Mouse (Mus musculus) layer of hippocampus, postnatal 36 days (tissue): ENCODE data around the gene Rab44. TPM values are rescaled to one million over a fixed set of nuclear protein-coding genes. Genes with fewer than 3 reads are reported as not detected.
"Not testable (repeated sequence)": the region's sequence is repeated elsewhere in the genome, so short reads cannot be mapped to it uniquely, and the experiment has no call there.

ENCODE experiments used
- DNase-seq, 2 experiments: peaks; one replicate each; pipeline ENCODE4 v3.0.0; 2022
- total RNA-seq, 2 experiments: library from RNA; stranded (reverse); gene quantifications; 2 replicates each; pipeline ENCODE4 v1.2.3; 2021

Rab44 gene
- not detected for total RNA-seq

- DNase-seq = no peak
These were observed at the start of gene Rab44 for GRCm38 (mm10) chr17:29113591-29114352. TSS of gene Rab44 (plus strand) at chr17:29114145.

DNA sequence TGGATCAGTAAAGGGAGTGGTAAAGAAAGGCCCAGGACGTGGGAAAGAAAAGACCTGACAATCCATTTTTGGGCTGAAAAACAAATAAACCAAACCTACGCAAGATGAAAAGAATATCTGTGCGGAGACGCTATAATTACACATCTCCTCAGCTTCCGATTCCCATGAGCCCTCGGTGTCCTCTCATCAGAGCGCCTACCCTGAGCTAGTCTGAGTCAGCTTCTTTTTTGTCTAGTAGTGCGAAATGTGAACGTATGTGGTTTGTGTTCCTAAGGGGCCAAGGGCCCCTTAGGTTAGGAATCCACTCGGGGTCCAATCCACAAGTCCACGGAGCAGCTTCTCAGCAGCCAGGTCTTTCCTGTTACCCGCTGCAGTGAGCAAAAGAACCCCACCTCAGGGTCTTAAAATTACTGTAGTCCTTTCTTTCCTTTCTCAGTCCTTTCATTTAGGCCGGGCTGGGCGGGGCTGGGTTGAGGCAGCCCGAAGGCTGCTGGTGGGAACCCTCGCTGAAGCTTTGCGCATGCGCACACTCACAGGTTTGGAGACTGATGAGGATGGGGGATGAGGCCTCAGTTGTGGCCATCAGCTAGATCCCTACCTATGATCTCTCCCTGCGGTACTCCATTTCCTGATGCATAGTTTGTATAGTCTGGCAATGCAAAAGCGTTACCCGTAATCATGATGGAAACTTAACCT is 48.6 kb upstream of the Rab44 start:
- DNase-seq = no peak

DNA sequence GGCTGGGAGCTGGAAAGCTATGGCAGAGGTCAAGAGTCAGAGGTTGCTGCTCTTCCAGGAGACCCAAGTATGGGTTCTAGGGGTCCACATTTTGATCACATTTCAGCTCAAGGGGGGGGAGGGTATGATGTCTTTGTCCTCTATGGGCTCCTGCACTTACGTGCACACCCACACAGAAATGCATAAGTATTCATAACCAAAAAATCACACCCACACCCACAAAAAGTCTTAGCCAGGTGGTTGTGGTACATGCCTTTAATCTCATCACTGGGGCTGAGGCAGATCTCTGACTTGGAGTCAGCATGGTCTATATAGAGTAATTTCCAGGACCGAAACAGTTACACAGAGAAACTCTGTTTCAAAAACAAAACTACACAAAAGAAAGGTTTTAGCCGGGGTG is 48.0 kb upstream of the Rab44 start:
- DNase-seq = no peak

GRCm38 (mm10) chr17:29067416-29067815 is 46.5 kb upstream of the Rab44 start:
- DNase-seq = not testable (repeated sequence)

- no peak for DNase-seq
These were observed 46.1 kb upstream of the Rab44 start for GRCm38 (mm10) chr17:29067847-29068246.

GRCm38 (mm10) chr17:29069063-29069462 is 44.9 kb upstream of the Rab44 start:
- no peak for DNase-seq

DNA sequence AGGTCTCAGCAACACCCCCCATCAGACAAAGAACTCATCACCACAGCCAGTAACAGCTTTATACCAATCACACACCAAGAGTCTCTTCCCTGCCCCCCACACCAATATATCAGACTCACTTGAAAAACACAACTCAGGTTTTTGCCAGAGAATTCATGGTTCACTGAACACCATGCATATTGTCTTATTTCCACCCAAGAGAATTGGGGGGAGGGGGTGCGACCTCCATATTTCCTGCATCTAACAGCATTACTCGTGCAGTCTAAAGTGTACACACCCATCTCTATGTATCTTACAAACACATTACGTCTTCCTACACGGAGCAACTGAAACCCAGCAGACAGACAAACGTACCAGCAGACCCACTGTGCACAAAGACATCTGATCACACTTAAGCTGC is 42.1 kb upstream of the Rab44 start:
- DNase-seq = no peak

DNA sequence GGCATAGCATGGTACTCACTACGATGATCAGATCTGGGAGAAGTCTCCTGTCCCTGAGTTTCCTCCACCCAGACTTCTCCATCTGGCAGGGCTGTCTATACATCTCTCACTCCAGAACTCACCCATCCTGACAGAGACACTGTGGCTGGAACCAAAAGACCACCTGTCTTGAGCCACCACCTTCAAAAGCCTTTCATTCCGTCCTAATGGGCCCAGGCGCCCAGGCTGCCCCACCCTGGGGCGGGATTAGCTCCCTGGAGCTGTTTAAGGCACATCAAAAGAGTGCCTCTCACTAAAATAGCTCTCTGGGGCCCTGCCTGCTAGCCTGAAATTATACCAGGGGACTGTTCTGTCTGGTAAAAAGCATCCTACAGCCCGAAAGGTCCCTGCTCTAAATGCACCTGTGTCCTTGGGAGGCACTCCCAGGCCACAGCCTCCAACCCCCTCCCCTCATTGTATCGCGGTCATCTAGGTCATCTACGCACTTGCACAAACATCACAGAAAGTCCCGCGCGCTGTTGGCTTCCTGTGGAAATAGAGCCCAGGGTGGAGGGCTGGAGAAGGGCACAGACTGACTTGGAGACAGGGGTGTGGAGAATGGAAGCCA is 41.1 kb upstream of the Rab44 start:
- DNase-seq = no peak

DNA sequence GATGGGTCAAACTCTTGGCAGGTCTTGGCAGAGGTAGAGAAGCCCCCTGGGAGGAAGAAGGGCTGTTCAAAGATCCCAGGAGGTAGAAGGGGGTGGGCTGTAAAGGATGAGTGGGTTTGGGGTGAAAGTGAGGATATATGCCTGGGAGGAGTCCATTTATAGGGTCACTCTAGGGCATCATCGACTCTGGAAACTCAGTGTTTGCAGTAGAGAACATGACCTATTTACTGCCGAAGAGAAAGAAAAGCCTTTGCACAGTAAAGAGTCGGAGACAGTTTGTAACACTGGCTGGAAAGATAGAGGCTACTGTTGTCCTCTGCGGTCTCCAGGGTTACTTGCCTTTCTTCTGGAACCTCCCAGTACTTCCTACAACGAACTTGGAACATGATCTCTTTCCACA is 40.6 kb upstream of the Rab44 start:
- no peak for DNase-seq

DNA sequence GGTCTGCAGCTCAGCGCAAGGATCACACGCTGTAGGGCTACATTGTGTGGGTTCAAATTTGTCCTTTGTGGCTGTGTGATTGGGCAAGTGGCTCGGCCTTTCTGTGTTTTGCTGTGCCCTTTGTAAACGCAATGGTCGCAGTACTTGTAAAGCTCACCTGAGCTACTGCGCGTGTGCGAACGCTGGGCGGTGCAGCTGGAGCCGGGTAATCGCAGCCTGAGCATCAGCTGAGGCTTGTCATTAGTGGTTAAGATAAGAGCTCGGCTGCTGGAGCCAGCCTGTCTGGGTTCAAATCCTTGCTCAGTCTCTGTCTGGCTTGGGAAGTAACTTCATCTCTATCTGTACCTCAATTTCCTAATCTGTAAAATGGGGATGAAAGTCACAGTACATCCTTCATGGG is 39.9 kb upstream of the Rab44 start:
- no peak for DNase-seq

GRCm38 (mm10) chr17:29076235-29076634 is 37.7 kb upstream of the Rab44 start:
- DNase-seq = no peak

- peak; percentile 53 to 67 for DNase-seq
These were observed 36.0 kb upstream of the Rab44 start for GRCm38 (mm10) chr17:29077786-29078509.

DNA sequence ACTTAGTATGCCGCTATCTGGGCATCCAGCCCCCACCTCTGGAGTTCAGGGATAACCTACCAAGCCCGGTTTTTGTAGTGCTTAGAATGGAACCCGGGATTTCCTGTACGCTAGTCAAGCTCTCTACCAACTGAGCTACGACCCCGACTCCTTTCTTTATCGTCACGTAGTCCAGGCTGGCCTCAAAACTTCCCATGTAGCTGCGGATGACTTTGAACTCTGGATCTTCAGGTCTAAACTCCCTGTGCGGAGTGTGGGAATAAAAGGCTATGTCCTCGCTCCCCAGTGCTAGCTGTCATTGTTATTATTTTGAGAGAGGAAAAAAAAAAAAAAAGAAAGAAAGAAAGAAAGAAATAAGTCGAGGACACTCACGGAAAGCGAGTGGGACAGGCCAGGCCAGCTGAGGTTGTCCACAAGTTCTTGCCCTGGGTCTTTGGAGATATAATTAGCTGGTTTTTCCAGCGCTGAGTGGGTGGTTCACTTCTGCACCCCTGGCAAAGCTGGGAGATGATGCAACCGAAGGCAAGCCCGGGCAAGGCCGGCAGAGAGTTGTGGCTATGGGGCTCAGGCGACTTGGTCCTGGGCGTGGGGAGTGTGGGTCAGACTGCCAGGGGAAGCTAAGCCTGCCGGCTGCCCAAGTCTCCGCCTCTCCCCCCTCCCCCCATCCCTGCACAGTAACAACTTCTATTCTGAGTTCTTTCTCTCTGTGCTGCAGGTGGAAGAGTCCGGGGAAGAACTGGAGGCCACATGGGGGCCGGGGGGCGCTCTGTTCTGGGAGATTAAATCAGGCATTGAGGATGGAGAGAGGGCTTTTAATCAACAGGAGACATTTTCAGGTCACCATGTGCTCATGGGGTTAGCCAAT is 35.2 kb upstream of the Rab44 start:
- peak; percentile 30 to 46 for DNase-seq

GRCm38 (mm10) chr17:29080758-29081617 is 33.0 kb upstream of the Rab44 start:
- no peak for DNase-seq

GRCm38 (mm10) chr17:29081618-29082381 is 32.1 kb upstream of the Rab44 start:
- no peak for DNase-seq

- DNase-seq = no peak
These were observed 30.4 kb upstream of the Rab44 start for GRCm38 (mm10) chr17:29083586-29083985.

DNA sequence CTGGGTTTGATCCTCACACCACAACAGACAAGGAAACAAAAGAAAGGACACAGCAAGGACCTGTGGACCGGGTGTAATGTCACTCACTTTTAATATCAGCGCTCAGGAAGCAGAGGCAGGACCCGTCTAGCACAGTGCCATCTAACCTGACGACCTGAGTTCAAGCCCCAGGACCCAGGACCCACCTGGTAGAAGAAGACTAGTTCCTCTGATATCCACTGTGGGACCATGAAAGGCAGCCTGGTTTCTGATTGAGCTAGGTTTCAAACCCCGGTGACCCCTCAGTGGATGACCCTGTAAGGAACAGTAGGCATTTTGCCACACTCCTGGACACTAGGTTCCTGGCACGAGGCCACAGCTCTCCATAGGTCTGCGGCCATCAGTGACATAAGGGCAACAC is 29.3 kb upstream of the Rab44 start:
- no peak for DNase-seq

DNA sequence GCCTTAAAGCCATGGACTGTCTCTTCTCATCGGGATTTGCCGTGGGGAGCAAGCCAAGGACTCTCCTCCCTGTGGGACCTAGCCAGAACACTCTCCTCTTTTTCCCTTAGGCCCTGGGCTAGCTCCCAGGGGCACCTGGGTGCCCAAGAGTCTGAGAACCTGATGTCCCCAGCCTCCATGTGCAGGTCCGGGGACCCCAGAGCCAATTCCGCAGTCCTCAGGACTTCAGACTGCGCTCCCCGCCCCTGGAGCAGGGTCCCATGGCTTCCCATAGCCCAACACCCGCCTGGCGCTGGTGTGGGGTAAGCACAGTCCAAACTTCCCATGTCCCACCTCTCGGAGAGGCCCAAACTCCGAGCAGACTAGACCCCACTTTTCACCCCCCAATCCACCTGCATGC is 28.7 kb upstream of the Rab44 start:
- DNase-seq = no peak

DNA sequence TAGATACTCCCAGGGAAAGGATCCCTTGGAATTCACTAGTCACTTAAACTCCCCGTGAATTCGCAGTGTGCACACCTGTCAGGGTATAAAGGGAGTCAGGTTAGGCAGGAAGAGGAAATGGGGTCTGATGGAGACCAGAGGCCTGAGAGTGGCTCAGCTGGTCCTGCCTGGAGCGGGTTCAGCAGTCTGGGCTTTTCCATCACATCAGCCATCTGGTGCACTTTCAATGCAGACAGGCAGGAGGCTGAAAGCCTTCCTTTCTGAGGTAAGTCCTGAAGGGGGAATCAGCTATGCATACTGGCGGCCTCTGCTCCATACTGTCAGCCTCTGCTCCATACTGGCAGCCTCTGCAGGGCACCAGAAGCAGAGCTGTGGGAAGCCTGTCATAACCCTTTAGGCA is 27.0 kb upstream of the Rab44 start:
- DNase-seq = no peak

GRCm38 (mm10) chr17:29090776-29091175 is 23.2 kb upstream of the Rab44 start, which contains the start of gene Cdkn1a:
TSS of gene Cdkn1a (plus strand) at chr17:29090976.
- no peak for DNase-seq
